Mouse (Mus musculus) MEL (cell line): ENCODE data around the gene Omg. TPM values are rescaled to one million over a fixed set of nuclear protein-coding genes. Genes with fewer than 3 reads are reported as not detected.

Experiments used
- DNase-seq: peaks from one replicate; pipeline ENCODE4 v3.0.0; 2011; ENCODE audit warnings: low read depth, low spot score
- H3K27ac ChIP-seq: 2 replicates; pipeline ENCODE4 v1.5.1; 2012; ENCODE audit warnings: low read depth, mild to moderate bottlenecking, control low read depth, low read length, moderate library complexity; ENCODE audit not compliant: control insufficient read depth
- H3K27me3 ChIP-seq, 2 experiments: fragments of 150-350 bp in 1 of 2; sonication (generic) in 1 of 2; 2 replicates each; pipeline ENCODE4 v1.6.1; 2012; ENCODE audit warnings: low read length in 2 of 2, mild to moderate bottlenecking in 2 of 2, improper control_type of control experiment in 1 of 2, moderate library complexity in 1 of 2; ENCODE audit not compliant: insufficient read depth in 2 of 2, control insufficient read depth in 1 of 2
- H3K36me3 ChIP-seq, 2 experiments: 2 replicates each; pipeline ENCODE4 v1.6.1; 2012 to 2014; ENCODE audit warnings: low read length in 2 of 2, improper control_type of control experiment in 1 of 2, inconsistent platforms in 1 of 2, mild to moderate bottlenecking in 1 of 2; ENCODE audit not compliant: insufficient read depth in 2 of 2, control insufficient read depth in 1 of 2
- H3K4me1 ChIP-seq, 2 experiments: fragments of 150-350 bp in 1 of 2; sonication (generic) in 1 of 2; 2 replicates each; pipeline ENCODE4 v1.6.1; 2012; ENCODE audit warnings: low read length in 2 of 2, improper control_type of control experiment in 1 of 2, mild to moderate bottlenecking in 1 of 2; ENCODE audit not compliant: insufficient read depth in 2 of 2, control insufficient read depth in 1 of 2
- H3K4me3 ChIP-seq, 2 experiments: fragments of 150-350 bp in 1 of 2; sonication (generic) in 1 of 2; 2 replicates each; pipeline ENCODE4 v1.5.1; 2012; ENCODE audit warnings: low read depth in 2 of 2, low read length in 2 of 2, mild to moderate bottlenecking in 2 of 2, moderate library complexity in 2 of 2, control low read depth in 1 of 2, improper control_type of control experiment in 1 of 2; ENCODE audit not compliant: control insufficient read depth in 1 of 2, insufficient read depth in 1 of 2
- H3K79me2 ChIP-seq: 2 replicates; pipeline ENCODE4 v1.6.1; 2012; ENCODE audit warnings: mild to moderate bottlenecking, low read length, moderate library complexity; ENCODE audit not compliant: control insufficient read depth, poor library complexity, insufficient read depth
- H3K9ac ChIP-seq: 2 replicates; pipeline ENCODE4 v1.6.1; 2012; ENCODE audit warnings: low read depth, mild to moderate bottlenecking, control low read depth, low read length, moderate library complexity; ENCODE audit not compliant: control insufficient read depth, poor library complexity, severe bottlenecking
- H3K9me3 ChIP-seq: fragments of 150-350 bp; sonication (generic); replicated peaks from 2 replicates; pipeline ENCODE4 v1.6.1; 2012; ENCODE audit warnings: mild to moderate bottlenecking, low read length, improper control_type of control experiment, moderate library complexity; ENCODE audit not compliant: insufficient read depth
- BHLHE40 ChIP-seq: IDR thresholded peaks from 2 replicates; pipeline ENCODE4 v1.6.1; 2012; ENCODE audit warnings: low read depth, mild to moderate bottlenecking, inconsistent platforms, low read length, improper control_type of control experiment, borderline replicate concordance
- CHD2 ChIP-seq: IDR thresholded peaks from 2 replicates; pipeline ENCODE4 v1.6.1; 2011; ENCODE audit warnings: low read length, improper control_type of control experiment
- CTCF ChIP-seq, 3 experiments: IDR thresholded peaks in 2 of 3; conservative IDR thresholded peaks in 1 of 3; 2 replicates each; pipeline ENCODE4 v1.5.1; 2011 to 2012; ENCODE audit warnings: low read length in 3 of 3, low read depth in 2 of 3, mild to moderate bottlenecking in 2 of 3, improper control_type of control experiment in 1 of 3, inconsistent platforms in 1 of 3, mixed read lengths in 1 of 3, moderate library complexity in 1 of 3; ENCODE audit not compliant: control insufficient read depth in 1 of 3, insufficient read depth in 1 of 3, poor library complexity in 1 of 3, severe bottlenecking in 1 of 3
- E2F4 ChIP-seq: IDR thresholded peaks from 2 replicates; pipeline ENCODE4 v1.6.1; 2011; ENCODE audit warnings: low read depth, low read length, improper control_type of control experiment, borderline replicate concordance
- ELF1 ChIP-seq: IDR thresholded peaks from 2 replicates; pipeline ENCODE4 v1.6.1; 2014; ENCODE audit warnings: low read depth, mild to moderate bottlenecking, inconsistent platforms, low read length, improper control_type of control experiment, moderate library complexity
- EP300 ChIP-seq, 2 experiments: IDR thresholded peaks; 2 replicates each; pipeline ENCODE4 v1.6.1; 2011; ENCODE audit warnings: improper control_type of control experiment in 2 of 2, low read length in 2 of 2, low read depth in 1 of 2, mild to moderate bottlenecking in 1 of 2
- GATA1 ChIP-seq: IDR thresholded peaks from 2 replicates; pipeline ENCODE4 v1.6.1; 2011; ENCODE audit warnings: low read depth, low read length, improper control_type of control experiment
- HCFC1 ChIP-seq: IDR thresholded peaks from 2 replicates; pipeline ENCODE4 v1.6.1; 2012; ENCODE audit warnings: low read depth, mild to moderate bottlenecking, inconsistent platforms, low read length, improper control_type of control experiment, moderate library complexity
- JUND ChIP-seq: IDR thresholded peaks from 2 replicates; pipeline ENCODE4 v1.6.1; 2011; ENCODE audit warnings: low read depth, mild to moderate bottlenecking, improper control_type of control experiment, low read length
- MYB ChIP-seq: IDR thresholded peaks from 2 replicates; pipeline ENCODE4 v1.6.1; 2011; ENCODE audit warnings: mild to moderate bottlenecking, low read depth, low read length, improper control_type of control experiment
- MYC ChIP-seq: IDR thresholded peaks from 2 replicates; pipeline ENCODE4 v1.6.1; 2011; ENCODE audit warnings: low read depth, mild to moderate bottlenecking, low read length, improper control_type of control experiment, moderate library complexity
- NRF1 ChIP-seq: IDR thresholded peaks from 2 replicates; pipeline ENCODE4 v1.6.1; 2014; ENCODE audit warnings: low read depth, mild to moderate bottlenecking, inconsistent platforms, low read length, improper control_type of control experiment, moderate library complexity; ENCODE audit not compliant: poor library complexity, insufficient read depth, severe bottlenecking
- POLR2A ChIP-seq, 2 experiments: IDR thresholded peaks; 2 replicates each; pipeline ENCODE4 v1.6.1; 2011 to 2012; ENCODE audit warnings: low read length in 2 of 2, mild to moderate bottlenecking in 2 of 2, control low read depth in 1 of 2, improper control_type of control experiment in 1 of 2, low read depth in 1 of 2, moderate library complexity in 1 of 2; ENCODE audit not compliant: control insufficient read depth in 1 of 2, insufficient read depth in 1 of 2, poor library complexity in 1 of 2
- POLR2AphosphoS5 ChIP-seq: IDR thresholded peaks from 2 replicates; pipeline ENCODE4 v1.6.1; 2012; ENCODE audit warnings: low read depth, borderline replicate concordance, mild to moderate bottlenecking, inconsistent platforms, low read length, moderate library complexity, mixed read lengths
- TAL1 ChIP-seq: IDR thresholded peaks from 2 replicates; pipeline ENCODE4 v1.6.1; 2012; ENCODE audit warnings: mild to moderate bottlenecking, inconsistent platforms, low read length, moderate library complexity, mixed read lengths
- UBTF ChIP-seq: IDR thresholded peaks from 2 replicates; pipeline ENCODE4 v1.6.1; 2012; ENCODE audit warnings: low read depth, mild to moderate bottlenecking, inconsistent platforms, low read length, improper control_type of control experiment, moderate library complexity, borderline replicate concordance; ENCODE audit not compliant: insufficient read depth
- USF2 ChIP-seq, 2 experiments: IDR thresholded peaks; 2 replicates each; pipeline ENCODE4 v1.6.1; 2011 to 2012; ENCODE audit warnings: improper control_type of control experiment in 2 of 2, low read length in 2 of 2, borderline replicate concordance in 1 of 2, inconsistent platforms in 1 of 2, low read depth in 1 of 2, mild to moderate bottlenecking in 1 of 2; ENCODE audit not compliant: insufficient read depth in 1 of 2
- ZKSCAN1 ChIP-seq: IDR thresholded peaks from 2 replicates; pipeline ENCODE4 v1.6.1; 2012; ENCODE audit warnings: low read depth, mild to moderate bottlenecking, inconsistent platforms, low read length, improper control_type of control experiment, moderate library complexity
- ZMIZ1 ChIP-seq: IDR thresholded peaks from 2 replicates; pipeline ENCODE4 v1.6.1; 2012; ENCODE audit warnings: low read depth, mild to moderate bottlenecking, inconsistent platforms, low read length, improper control_type of control experiment, moderate library complexity
- ZNF384 ChIP-seq: IDR thresholded peaks from 2 replicates; pipeline ENCODE4 v1.6.1; 2012; ENCODE audit warnings: low read depth, mild to moderate bottlenecking, inconsistent platforms, low read length, improper control_type of control experiment
- polyA plus RNA-seq, 2 experiments: library from polyadenylated mRNA; stranded (reverse) in 1 of 2; unstranded in 1 of 2; fragments of >175 nt in 1 of 2; fragments of >200 nt in 1 of 2; gene quantifications; 2 replicates each; pipeline versions ENCODE4 v1.2.1 to v1.2.4; 2012; ENCODE audit warnings: low replicate concordance in 2 of 2, low read depth in 1 of 2; ENCODE audit not compliant: insufficient read length in 2 of 2, insufficient read depth in 1 of 2, missing spikeins in 1 of 2
- total RNA-seq: library from RNA; depleted of rRNA; stranded (reverse); fragments of 300-350 nt; gene quantifications from 2 replicates; pipeline ENCODE4 v1.2.3, GENCODE M21; 2012

Omg gene
- total and polyA plus RNA-seq, 3 experiments, result 0.21 TPM; not detected in 2

GRCm38 (mm10) chr11:79484721-79485120 lies 19.2 kb downstream of the Omg start:
- no peak overlapping the region for H3K27ac ChIP-seq
- no peaks in the 10 kb centered on the region for H3K79me2 ChIP-seq
- H3K4me3 ChIP-seq, result no peak overlapping the region
- no peak for DNase-seq
- peaks cover 0 to 4% of the 10 kb centered on the region in 2 experiments; a peak in 2 of 4 replicates for H3K36me3 ChIP-seq
- H3K27me3 ChIP-seq, result no peaks in the 10 kb centered on the region
- no peak overlapping the region for H3K9ac ChIP-seq
- no peaks in the 10 kb centered on the region for H3K9me3 ChIP-seq
- TF ChIP-seq POLR2AphosphoS5, result no peak
- no peak for TF ChIP-seq CTCF (IDR thresholded peaks at IDR 0.05 in 2 of 3, conservative IDR thresholded peaks at IDR 0.05 in 1 of 3; ENCODE audit: control insufficient read depth in 1 of 3, insufficient read depth in 1 of 3, low read depth in 2 of 3, low read length in 3 of 3, poor library complexity in 1 of 3, severe bottlenecking in 1 of 3)
- no peak for TF ChIP-seq JUND
- TF ChIP-seq HCFC1, result no peak
- TF ChIP-seq POLR2A (IDR thresholded peaks at IDR 0.05; ENCODE audit: control insufficient read depth in 1 of 2, insufficient read depth in 1 of 2, low read depth in 1 of 2, low read length in 2 of 2, poor library complexity in 1 of 2), result no peak
- no peak for TF ChIP-seq GATA1
- no peak for TF ChIP-seq EP300 (IDR thresholded peaks at IDR 0.05; ENCODE audit: low read depth in 1 of 2, low read length in 2 of 2)
- no peak for TF ChIP-seq UBTF
- TF ChIP-seq BHLHE40, result no peak
- TF ChIP-seq MYC, result no peak
- TF ChIP-seq USF2 (IDR thresholded peaks at IDR 0.05; ENCODE audit: borderline replicate concordance in 1 of 2, insufficient read depth in 1 of 2, low read depth in 1 of 2, low read length in 2 of 2), result no peak
- TF ChIP-seq MYB, result no peak
- no peak for TF ChIP-seq TAL1
- H3K4me1 ChIP-seq, result no peaks in the 10 kb centered on the region

- TF ChIP-seq ZNF384, result no peak
- TF ChIP-seq USF2 (IDR thresholded peaks at IDR 0.05; ENCODE audit: borderline replicate concordance in 1 of 2, insufficient read depth in 1 of 2, low read depth in 1 of 2, low read length in 2 of 2), result no peak
- TF ChIP-seq E2F4, result no peak
- no peak for TF ChIP-seq ZMIZ1
- TF ChIP-seq NRF1, result no peak
- TF ChIP-seq CHD2, result no peak
- no peak for TF ChIP-seq ELF1
- no peak for TF ChIP-seq ZKSCAN1
- no peaks in the 10 kb centered on the region for H3K4me1 ChIP-seq
- no peaks in the 10 kb centered on the region for H3K27me3 ChIP-seq
- no peak for DNase-seq
- no peak overlapping the region for H3K27ac ChIP-seq
- no peak overlapping the region for H3K9ac ChIP-seq
- no peaks in the 10 kb centered on the region for H3K9me3 ChIP-seq
- H3K4me3 ChIP-seq, result no peak overlapping the region
- H3K79me2 ChIP-seq, result no peaks in the 10 kb centered on the region
- H3K36me3 ChIP-seq, result peaks cover 0 to 4% of the 10 kb centered on the region in 2 experiments; a peak in 2 of 4 replicates
These were observed 19.9 kb downstream of the Omg start for GRCm38 (mm10) chr11:79483876-79484528.
